Mouse (Mus musculus): Measurements from ENCODE around the gene Bcl9l.

Gene Bcl9l

DNA sequence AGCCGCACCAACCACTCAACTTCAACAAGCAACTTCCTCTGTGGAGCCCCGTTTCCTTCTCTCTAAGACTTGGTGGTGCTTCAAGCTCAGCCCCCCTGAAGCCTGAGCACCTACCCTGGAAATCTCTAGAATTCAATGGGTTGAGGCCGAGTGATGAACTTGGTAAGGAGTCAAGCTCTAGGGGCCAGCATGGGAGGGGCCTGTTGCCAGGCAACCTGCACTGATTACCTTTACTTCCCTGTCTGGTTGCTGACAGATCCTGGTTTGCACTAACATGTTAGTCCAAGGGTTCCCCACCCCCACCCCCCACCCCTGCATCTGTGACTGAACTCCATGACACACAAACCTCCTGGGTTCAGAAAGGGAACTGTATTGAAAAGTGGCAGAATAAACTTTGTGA, 62.4 kb downstream of the Bcl9l start:
- DNase-seq (ENCODE audit: low spot score in 2 of 2): no peak

DNA sequence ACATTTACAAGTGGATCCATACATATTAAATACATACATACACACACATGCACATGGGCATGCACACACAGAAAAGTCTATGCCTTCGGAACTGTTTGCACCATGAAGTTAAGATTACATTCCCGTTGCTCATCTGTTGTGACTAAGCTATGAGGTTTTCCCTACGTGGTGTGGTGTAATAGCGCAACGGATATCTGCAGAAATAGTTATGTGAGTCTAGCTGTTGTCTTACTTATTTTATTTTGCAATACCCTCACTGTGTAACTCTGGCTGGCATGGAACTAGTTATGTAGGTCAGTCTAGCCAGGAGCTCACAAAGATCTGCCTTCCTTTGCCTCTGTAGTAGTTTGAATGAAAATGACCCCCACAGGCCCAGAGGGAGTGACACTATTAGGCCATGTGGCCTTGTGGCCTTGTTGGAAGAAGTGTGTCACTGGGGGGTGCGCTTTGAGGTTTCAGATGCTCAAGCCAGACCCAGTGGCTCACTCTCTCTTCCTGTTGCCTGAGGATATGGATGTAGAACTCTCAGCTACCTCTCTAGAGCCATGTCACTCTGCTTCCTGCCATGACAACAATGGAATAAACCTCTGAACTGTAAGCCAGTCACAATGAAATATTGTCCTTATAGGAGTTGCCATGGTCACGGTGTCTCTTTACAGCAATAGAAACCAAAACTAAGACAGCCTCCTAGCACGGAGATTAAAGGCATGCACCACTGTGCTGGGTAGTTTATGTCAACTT, 66.0 kb downstream of the Bcl9l start:
- DNase-seq (ENCODE audit: low spot score in 2 of 2): no peak

DNA sequence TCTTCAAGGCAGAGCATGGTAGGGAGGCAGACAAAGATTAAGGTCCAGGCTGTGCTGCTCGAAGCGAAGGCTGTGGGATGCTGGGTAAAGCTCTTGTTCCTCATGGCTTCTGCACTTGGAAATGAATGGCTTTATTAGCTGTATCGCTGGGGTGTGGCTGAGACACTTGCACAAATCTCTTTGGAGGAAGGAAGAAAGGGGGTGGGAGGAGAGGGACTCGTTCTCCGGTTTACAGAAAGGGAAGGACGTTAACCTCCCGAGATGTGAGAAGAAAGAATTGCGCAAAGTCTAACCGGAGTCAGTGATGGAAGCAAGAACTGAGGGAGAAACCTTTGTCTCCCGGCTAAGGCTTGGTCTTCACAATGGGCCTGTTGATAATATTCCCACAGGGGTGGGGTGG, 68.5 kb downstream of the Bcl9l start:
- DNase-seq (ENCODE audit: low spot score in 2 of 2): no peak

DNA sequence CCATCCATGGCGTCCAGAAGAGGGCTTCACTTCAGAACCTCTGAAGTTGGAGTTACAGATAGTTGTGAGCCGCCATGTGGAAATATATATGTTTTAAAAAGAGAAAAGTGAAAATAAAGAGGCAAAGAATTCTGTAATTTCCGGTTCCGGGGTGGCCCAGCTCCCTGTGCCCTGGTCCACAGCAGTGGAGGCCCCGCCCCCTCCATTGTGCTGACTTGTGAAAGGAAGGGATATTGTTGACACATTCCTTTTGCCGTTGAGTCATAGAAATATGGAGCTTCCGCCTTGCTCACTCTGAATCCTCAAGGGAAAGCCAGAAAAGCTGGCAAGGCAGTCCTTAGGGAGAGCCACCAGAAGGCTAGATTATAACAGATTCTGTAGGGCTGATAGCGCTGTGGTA, 69.5 kb downstream of the Bcl9l start:
- DNase-seq (ENCODE audit: low spot score in 2 of 2): no peak

Data from right cerebral cortex, postnatal 10 days (tissue).